Comparison of ENCODE assay signal across 14 mouse cellular contexts in the genomic region with DNA sequence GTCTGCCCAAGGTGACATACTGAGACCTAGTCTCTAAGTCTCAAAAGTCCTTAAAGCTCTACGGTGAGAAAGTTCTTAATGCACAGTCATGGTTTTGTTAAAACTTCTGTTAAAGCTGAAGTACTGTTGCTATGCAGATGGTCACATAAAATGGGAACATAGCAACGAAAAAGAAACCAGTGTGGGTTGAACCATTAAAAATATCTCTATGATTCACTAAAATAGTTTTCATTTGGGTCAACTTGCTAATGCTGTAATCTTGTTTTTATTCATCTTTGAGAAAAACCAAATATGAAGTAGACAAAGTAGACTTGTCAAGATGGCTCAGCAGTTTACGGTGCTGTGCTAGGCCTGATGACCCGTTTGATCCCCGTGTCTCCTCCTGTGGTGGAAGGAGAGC.
"Had no signal": no experiment of that assay in that cellular context is flagged by ENCODE, and none has a peak within 500 bp of the region (broad histone marks: within the 10 kb centered on the region; RNA-seq: fewer than 3 reads in every experiment).

No protein-coding gene starts in this region.

- H3K4me1 ChIP-seq: limb, embryonic 10.5 days; midbrain, embryonic 10.5 days; neural tube, embryonic 12.5 days had no signal

- H3K27ac ChIP-seq: kidney, postnatal 0 days; limb, embryonic 10.5 days; liver, embryonic 15.5 days; midbrain, embryonic 10.5 days; neural tube, embryonic 12.5 days; stomach, postnatal 0 days had no signal

- H3K4me3 ChIP-seq: limb, embryonic 10.5 days; liver, embryonic 15.5 days; midbrain, embryonic 10.5 days; neural tube, embryonic 12.5 days had no signal

- DNase-seq: kidney, adult 11 months; kidney, adult 9 months; kidney, postnatal 36 days; layer of hippocampus, postnatal 36 days; lung, adult 2 months; lung, postnatal 36 days; midbrain, embryonic 14.5 days; thymus, postnatal 36 days had no signal
